Mouse (Mus musculus): ENCODE results near the gene Otogl.

Otogl gene

GRCm38 (mm10) chr10:107906453-107906852 lies 5.5 kb downstream of the Otogl start:
- no peak for DNase-seq (ENCODE audit: low spot score in 2 of 2)

GRCm38 (mm10) chr10:107905274-107906034 lies 6.5 kb downstream of the Otogl start:
- no peak for DNase-seq (ENCODE audit: low spot score in 2 of 2)

- DNase-seq (ENCODE audit: low spot score in 2 of 2) = no peak
Measured at GRCm38 (mm10) chr10:107901958-107902357, 10.0 kb downstream of the Otogl start.

DNA sequence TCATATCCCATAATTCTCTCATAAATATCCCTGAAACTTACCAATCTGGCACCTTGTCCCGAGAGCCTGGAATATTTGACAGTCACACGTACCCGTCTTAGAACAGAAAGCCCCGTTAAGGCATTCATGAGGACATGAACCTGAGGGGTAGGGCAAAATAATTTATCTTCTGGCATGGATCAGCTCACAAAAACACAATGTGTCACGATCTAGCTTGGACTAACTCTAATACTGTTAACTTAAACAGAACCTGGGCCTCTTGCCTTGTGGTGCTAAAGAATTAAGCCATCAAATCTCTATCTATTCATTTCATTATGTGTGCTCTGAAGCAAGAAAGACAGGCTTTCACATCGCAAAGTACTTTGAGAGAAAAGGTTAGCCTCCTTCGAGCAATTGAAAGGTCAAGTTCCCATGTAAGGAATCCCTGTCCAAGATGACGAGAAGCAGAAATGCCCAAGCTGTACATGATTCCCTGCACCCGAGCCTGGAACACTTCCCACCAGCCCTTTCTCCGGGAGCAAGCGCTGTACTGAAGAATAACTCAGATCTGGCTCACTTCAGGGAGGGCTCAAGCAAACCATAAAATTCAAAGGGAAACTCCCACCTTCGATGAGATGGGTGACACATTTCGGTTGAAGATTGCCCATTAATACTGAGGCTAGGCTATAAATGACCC lies 10.6 kb downstream of the Otogl start:
- no peak for DNase-seq (ENCODE audit: low spot score in 2 of 2)

GRCm38 (mm10) chr10:107899946-107900345 lies 12.0 kb downstream of the Otogl start:
- DNase-seq (ENCODE audit: low spot score in 2 of 2) = no peak

DNA sequence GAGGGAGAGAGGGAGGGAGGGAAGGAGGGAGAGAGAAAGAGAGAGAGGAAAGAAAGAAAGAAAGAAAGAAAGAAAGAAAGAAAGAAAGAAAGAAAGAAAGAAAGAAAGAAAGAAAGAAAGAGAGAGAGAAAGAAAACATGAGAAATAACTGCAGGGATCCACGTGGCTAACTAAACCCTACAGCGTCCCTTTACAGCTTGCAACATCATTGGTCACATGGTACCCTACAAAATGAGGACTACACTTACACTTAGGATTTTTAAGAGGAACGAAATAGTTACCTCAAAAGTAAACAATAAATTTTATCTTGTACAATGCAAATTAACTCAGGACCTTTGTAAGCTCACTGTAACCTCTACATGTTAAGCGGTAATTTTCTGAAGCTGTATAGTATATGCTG lies 15.8 kb downstream of the Otogl start:
- DNase-seq (ENCODE audit: low spot score in 2 of 2) = no peak

GRCm38 (mm10) chr10:107894663-107895581 lies 17.0 kb downstream of the Otogl start:
- DNase-seq (ENCODE audit: low spot score in 2 of 2) = no peak

DNA sequence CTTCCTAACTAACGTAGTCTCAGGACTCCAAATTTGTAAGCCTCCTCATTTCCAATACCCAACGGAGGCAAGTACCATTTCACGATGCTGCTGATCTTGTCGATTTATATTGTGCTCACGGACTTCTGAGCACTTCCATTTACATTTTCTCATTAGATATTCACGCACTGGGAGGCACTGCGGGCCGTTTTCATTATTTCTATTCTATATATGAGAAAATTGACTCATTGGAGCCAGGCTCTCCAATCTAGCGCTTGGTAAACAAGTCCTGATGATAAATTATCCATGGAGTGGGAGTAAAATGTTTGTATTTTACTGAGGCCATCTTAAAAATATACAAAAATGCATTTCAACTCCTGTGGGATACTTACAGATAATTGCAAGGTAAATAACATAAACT lies 21.5 kb downstream of the Otogl start:
- DNase-seq (ENCODE audit: low spot score in 2 of 2) = no peak

- no peak for DNase-seq (ENCODE audit: low spot score in 2 of 2)
Measured at GRCm38 (mm10) chr10:107872542-107872941, 39.4 kb downstream of the Otogl start.

GRCm38 (mm10) chr10:107872109-107872508 lies 39.8 kb downstream of the Otogl start:
- DNase-seq (ENCODE audit: low spot score in 2 of 2) = no peak

DNA sequence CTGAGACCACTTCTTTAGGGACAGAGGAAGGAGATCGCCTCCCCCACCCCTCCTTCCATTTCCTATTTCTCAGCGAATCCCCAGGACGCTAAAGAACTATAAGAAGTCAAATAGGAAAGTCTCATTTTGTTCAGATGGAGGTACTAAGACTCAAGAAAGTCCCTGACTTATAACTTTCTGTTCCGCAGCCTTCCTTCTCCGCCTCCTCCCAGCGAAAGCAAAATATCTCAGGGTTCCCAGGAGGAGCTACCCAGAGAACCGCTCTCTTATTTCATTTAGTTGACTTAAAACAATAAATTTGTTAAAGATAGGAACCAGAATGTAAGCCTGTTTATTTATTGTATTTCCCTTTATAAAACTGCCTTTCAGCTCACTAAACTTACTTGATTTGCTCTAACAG lies 41.4 kb downstream of the Otogl start:
- no peak for DNase-seq (ENCODE audit: low spot score in 2 of 2)

GRCm38 (mm10) chr10:107868904-107869303 lies 43.0 kb downstream of the Otogl start:
- no peak for DNase-seq (ENCODE audit: low spot score in 2 of 2)

DNA sequence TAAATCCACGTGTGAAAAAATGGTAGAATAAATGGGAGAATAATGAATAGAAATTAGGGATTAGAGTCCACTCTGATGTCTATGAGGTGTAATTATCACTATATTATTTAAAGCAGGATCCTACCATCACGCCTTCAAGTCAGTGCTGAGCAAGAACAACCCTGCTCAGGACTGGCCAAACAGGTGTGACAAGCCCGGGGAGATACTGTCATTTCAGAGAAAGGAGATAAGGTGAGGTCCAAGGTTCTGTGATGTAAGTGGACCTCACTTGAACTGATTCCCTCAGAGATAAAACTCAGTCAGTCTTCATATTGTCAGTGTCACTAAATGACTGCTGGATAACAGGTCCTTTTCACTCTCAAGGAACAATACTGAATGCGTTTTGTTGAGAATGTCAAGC lies 44.5 kb downstream of the Otogl start:
- DNase-seq (ENCODE audit: low spot score in 2 of 2) = no peak

DNA sequence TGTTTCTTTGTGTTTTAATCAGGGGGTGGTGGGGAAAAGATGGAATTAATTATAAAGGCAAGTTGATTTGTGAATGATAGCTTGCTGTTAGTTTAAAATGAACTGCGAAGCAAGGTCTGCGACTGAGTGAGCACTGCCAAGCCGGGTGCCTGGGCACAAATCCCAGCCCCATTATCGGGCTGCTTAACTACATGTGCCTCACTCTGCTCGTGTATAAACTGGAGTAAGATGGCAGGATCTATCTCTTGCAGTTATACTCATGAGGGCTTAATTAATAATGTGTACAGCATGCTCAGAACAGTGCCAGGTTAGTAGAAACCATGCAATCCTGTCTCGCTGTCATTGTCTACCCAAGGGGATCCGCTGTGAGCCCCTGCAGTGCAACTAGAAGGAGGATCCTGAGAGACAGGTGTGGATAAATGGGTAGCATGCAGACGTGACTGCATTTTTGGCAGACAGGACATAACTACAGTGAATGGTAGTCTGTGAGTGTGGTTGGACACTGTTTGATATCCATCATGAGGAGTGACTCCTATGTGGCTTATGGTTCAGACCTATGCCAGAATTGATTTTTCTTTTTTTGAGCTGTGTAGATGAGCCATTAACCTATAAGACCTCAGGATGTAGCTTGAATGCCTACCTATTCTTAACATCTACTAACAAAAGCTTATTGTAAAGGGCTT lies 51.6 kb downstream of the Otogl start:
- DNase-seq (ENCODE audit: low spot score in 2 of 2) = no peak

- no peak for DNase-seq (ENCODE audit: low spot score in 2 of 2)
Measured at GRCm38 (mm10) chr10:107859220-107859619, 52.7 kb downstream of the Otogl start.

DNA sequence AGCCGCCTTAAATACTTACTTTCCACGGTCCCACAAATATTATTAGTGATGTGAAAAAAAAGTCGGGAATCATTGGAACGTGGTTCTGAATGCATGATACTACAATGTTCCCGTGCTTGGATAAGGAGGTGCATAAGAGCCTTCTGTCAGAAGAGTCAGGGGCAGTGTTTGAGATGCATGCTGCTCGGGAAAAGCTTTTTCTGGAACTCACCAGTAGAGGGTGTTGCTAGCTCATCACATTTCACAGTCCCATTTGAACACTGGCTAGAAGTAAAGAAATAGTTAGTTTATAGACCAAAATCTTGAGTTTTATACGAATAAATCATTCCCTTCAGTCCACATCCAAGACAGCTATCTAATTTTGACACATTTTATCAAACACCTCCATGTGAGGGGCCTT lies 53.2 kb downstream of the Otogl start:
- DNase-seq (ENCODE audit: low spot score in 2 of 2) = peak in 1 of 2 experiments; percentile 24

DNA sequence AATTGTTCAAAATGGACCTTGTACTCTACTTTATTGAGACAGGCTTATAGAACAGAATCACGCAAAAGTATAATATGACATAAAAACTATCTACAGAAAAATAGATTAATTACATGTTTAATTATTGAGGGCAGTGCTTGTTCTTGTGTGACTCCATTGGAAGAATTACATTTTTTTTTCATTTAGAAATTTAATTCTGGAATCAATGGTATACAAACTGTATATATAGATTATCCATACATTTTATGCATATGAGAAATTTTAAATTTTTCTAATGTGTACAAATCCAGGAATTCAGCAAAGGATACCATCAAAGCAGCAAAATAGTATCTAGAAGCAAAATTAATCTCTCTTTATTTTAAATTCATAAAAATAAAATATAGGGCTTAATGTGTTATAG lies 67.0 kb downstream of the Otogl start:
- DNase-seq (ENCODE audit: low spot score in 2 of 2) = no peak

GRCm38 (mm10) chr10:107834452-107835239 lies 77.3 kb downstream of the Otogl start:
- no peak for DNase-seq (ENCODE audit: low spot score in 2 of 2)

DNA sequence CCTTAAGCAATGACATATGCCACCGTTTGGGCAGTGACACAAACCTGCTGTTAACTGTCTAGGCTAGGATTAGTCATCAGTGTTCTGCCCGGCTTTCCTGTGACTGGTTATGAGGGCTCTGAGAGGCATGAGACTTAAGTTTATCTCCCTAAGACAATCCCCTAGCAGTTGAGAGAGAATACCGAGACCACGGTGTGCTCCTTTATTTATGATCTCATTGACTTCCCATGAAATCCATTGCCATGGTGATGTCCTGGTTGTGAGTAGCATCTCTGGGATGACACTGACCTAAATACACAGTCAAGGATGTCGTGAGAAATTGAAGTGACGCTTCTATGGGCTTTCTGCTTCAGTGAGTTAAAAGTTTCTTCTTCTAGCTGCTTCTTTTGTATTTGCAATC lies 82.8 kb downstream of the Otogl start:
- DNase-seq (ENCODE audit: low spot score in 2 of 2) = no peak

GRCm38 (mm10) chr10:107813814-107814483 lies 98.0 kb downstream of the Otogl start:
- DNase-seq (ENCODE audit: low spot score in 2 of 2) = peak in 1 of 2 experiments; percentile 4
